Mouse (Mus musculus) urinary bladder, adult 18-20 months (tissue): ENCODE data around the gene Aldh3b3.
A peak's percentile ranks its signal among the peaks of the same experiment; 100 is the strongest.
"Not testable (repeated sequence)": the region's sequence is repeated elsewhere in the genome, so short reads cannot be mapped to it uniquely, and the experiment has no call there.

ENCODE experiments used
- DNase-seq, 2 experiments: peaks; one replicate each; pipeline ENCODE4 v3.0.0; 2022; ENCODE audit warnings: low spot score in 2 of 2, mixed read lengths in 2 of 2

Gene Aldh3b3

GRCm38 (mm10) chr19:3935896-3936850 is 22.3 kb upstream of the Aldh3b3 start:
- peak; percentile 33 to 56 for DNase-seq

GRCm38 (mm10) chr19:3942315-3942714 is 16.1 kb upstream of the Aldh3b3 start:
- DNase-seq: no peak

GRCm38 (mm10) chr19:3942986-3943735 is 15.3 kb upstream of the Aldh3b3 start:
- DNase-seq: peak in 1 of 2 experiments; percentile 31

- DNase-seq: no peak
Observed at GRCm38 (mm10) chr19:3945872-3946564, 12.4 kb upstream of the Aldh3b3 start.

GRCm38 (mm10) chr19:3946715-3947114 is 11.7 kb upstream of the Aldh3b3 start:
- peak in 1 of 2 experiments; percentile 49 for DNase-seq

- no peak for DNase-seq
Observed at GRCm38 (mm10) chr19:3947813-3948212, 10.6 kb upstream of the Aldh3b3 start.

GRCm38 (mm10) chr19:3948546-3948945 is 9.9 kb upstream of the Aldh3b3 start:
- DNase-seq: no peak

- DNase-seq: no peak
Observed at GRCm38 (mm10) chr19:3950331-3950730, 8.1 kb upstream of the Aldh3b3 start.

GRCm38 (mm10) chr19:3951461-3951860 is 7.0 kb upstream of the Aldh3b3 start:
- no peak for DNase-seq

- no peak for DNase-seq
Observed at GRCm38 (mm10) chr19:3952099-3952498, 6.3 kb upstream of the Aldh3b3 start.

- no peak for DNase-seq
Observed at GRCm38 (mm10) chr19:3955033-3955432, 3.4 kb upstream of the Aldh3b3 start.

- no peak for DNase-seq
Observed at GRCm38 (mm10) chr19:3955804-3956203, 2.6 kb upstream of the Aldh3b3 start.

- not testable (repeated sequence) for DNase-seq
Observed at GRCm38 (mm10) chr19:3957296-3958036, 979 bp upstream of the Aldh3b3 start.

- no peak for DNase-seq
Observed at GRCm38 (mm10) chr19:3959030-3959429, 585 bp downstream of the Aldh3b3 start.

GRCm38 (mm10) chr19:3960211-3960610 is 1.8 kb downstream of the Aldh3b3 start:
- peak in 1 of 2 experiments; percentile 52 for DNase-seq

- not testable (repeated sequence) for DNase-seq
Observed at GRCm38 (mm10) chr19:3961805-3962204, 3.4 kb downstream of the Aldh3b3 start.

GRCm38 (mm10) chr19:3962469-3962868 is 4.0 kb downstream of the Aldh3b3 start:
- no peak for DNase-seq

GRCm38 (mm10) chr19:3964030-3964429 is 5.6 kb downstream of the Aldh3b3 start:
- no peak for DNase-seq

GRCm38 (mm10) chr19:3966330-3967075 is 8.1 kb downstream of the Aldh3b3 start:
- DNase-seq: no peak

- no peak for DNase-seq
Observed at GRCm38 (mm10) chr19:3967258-3967657, 8.8 kb downstream of the Aldh3b3 start.
